Mouse (Mus musculus) left cerebral cortex, postnatal 4 days (tissue): ENCODE results near the gene Nom1. TPM values are rescaled to one million over a fixed set of nuclear protein-coding genes. Genes with fewer than 3 reads are reported as not detected.

Experiments used
- total RNA-seq, 2 experiments: library from RNA; stranded (reverse); gene quantifications; 2 replicates each; pipeline ENCODE4 v1.2.3; 2021

Gene Nom1
- total RNA-seq, 2 experiments from 2014 or later: 21.9 to 22.4 TPM

Other genes with a start within 250 kb of the Nom1 start
- gene Rnf32, start 238.7 kb upstream of the Nom1 start, total RNA-seq: 10 to 100 TPM; 20.7 to 21.2 TPM
- gene Lmbr1, start 56.3 kb upstream of the Nom1 start, total RNA-seq: 10 to 100 TPM; 38.6 to 41.3 TPM
- gene Mnx1, start 43.8 kb downstream of the Nom1 start, total RNA-seq: not detected
- 10 to 100 TPM; 92.1 to 93.5 TPM for gene Ube3c, start 134.6 kb downstream of the Nom1 start, total RNA-seq